Mouse (Mus musculus): ENCODE data around the gene Hsd17b13.
"Not testable (repeated sequence)": the region's sequence is repeated elsewhere in the genome, so short reads cannot be mapped to it uniquely, and the experiment has no call there.

Gene Hsd17b13

DNA sequence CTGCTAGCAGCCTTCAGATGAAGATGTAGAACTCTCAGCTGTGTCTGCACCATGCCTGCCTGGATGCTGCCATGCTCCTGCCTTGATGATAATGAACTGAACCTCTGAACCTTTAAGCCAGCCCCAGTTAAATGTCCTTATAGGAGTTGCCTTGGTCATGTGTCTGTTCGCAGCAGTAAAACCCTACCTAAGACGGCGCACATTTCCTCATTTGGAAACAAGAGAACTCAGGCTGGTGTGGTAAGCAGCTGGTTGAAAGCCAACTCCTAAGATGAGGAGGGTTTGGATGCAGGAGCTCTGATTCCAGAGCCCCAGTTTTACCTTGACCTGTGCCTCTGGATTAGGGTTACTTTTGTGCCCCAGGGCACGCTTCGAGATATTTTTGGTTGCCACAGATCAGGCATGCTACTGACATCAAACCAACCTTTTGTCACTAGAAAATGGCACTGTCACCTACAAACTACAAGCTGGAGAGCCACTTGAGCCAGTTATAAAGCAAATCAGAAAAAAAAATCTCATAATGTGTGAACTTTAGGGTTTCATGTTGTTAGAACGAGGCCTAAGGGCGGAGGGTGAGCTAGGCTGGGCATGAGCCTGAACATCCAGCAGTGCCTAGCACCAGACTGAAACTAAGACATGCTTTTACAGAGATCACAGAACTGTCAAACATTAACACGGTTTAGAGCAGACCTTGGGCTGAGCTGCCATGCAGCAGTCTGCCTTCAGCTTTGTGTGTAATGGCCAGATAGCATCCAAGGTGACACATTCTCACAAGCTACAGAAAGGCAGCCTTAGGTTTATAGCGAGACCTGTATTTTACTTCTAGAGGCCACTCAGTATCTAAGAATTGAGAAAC lies 3.7 kb upstream of the Hsd17b13 start:
- no peak for DNase-seq (ENCODE audit: low spot score in 2 of 2)

DNA sequence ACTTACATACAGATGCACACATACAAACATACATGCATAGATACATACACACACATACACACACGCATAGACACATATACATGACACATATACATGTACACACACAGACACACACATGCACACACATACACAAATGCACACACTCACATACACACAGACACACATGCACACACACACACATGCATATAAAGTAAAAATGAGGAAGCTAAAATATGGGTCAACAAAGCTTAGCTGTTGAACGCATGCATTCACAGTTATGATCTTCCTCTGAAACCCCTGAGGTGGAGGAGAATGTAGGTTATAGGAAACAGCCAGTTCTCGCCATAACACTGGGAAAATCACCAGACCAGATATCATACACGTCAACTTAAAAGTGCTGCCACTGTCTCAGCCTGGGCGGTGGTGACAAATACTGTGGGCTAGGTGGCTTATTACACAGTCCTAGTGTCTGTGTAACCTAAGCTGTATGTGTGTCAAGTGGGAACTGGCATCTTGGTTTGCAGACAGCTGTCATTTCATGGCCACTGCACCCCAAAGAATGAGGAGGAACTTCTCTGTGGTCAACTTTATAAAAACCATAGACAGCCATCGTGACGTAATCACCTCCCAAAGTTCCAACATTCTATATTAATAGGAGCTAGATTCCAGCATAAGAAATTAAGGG lies 829 bp upstream of the Hsd17b13 start:
- no peak for DNase-seq (ENCODE audit: low spot score in 2 of 2)

DNA sequence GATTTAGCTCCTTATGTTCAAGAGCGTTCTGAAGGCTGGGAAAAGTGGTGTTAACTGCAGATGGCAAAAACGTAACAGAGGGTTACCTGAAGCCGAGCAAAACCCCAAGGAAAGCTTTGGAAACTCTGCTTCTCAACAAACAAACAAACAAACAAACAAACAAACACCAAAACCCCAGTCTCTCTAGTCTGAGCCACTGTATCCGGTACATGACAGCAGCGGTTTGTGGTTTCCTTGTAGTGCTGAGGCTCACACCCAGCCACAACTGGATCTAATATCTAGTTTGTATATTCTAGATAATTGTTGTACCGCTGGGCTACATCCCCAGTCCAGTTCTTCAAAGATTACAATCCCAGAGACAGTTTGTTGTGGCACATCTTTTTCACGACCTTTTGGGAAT lies 1.5 kb downstream of the Hsd17b13 start:
- no peak for DNase-seq (ENCODE audit: low spot score in 2 of 2)

DNA sequence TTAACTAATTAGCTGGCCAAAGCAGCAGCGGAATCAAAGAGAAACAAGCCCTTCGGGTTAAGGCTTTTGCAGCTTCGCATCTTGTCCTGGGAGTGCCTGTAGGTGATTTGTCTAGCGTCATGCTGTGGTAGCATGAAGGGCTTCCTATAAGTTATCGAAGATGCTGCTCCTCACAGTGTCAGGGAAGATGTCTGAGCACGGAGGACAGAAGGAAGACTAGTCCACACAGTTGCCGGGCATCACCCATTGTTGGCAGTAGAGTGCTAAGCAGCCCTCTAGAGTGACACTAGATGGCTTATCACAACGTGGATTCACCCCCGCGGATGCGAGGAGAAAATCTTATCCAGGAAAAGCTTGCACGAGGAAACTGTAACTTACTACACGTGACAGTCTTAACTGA lies 4.4 kb downstream of the Hsd17b13 start:
- DNase-seq (ENCODE audit: low spot score in 2 of 2), result no peak

DNA sequence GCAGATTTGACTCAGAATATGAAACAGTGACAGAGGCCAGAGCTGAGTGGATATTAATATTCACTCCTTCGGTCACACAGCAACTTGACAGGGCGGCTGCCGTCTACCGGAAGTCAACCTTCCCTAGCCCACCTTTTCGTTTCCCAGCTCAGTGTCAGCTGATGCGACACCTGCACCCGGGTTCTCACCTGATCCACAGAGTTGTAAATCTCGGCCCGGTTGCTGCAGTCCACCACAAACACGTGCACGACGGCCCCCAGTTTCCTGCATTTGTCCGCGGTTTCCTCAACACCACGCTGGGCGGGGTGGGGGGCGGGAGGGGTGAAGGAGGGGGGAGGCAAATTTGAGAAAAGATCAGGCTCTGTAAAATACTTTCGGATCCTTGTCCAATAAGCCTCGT lies 4.8 kb downstream of the Hsd17b13 start:
- no peak for DNase-seq (ENCODE audit: low spot score in 2 of 2)

DNA sequence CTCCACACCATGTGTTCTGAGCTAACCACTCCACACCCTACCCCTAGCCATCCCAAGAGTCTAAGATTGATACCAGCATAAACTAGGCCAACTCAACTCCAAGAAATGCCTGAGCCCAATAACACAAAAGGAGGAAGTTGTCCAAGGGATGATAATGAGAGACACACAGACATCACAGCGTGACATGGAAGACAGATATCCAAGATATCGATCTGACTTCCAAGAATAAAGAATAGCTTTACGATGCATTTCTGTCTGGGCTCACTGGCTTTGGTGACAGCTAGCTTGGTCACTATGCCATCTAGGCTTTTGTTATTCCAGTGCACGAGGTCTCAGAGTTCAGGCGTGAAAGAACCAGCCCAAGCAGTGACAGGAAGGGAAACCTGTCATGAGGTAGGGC lies 6.2 kb downstream of the Hsd17b13 start:
- DNase-seq (ENCODE audit: low spot score in 2 of 2), result no peak

DNA sequence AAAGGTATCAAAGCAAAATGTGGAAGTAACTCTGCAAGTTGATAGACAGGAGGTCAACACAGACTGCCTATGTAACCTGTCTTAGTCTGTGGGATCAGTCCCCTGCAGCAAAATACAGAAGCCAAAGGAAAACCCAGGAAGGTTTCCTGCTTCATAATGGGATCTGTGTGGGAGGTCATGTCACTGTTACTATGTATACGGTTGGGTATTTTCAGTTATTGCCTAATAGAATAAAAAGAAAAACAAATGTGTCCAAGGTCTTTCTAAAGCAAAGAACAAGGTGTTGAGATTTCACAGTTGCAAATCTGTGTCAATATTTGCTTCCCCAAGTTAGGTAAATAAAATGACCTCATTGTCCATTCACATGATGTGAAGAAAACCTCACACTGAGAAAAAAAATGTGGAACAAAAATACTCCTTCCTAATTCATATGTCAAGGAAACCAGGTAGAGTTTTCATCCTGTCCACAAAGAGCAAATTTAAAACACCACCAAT lies 14.2 kb downstream of the Hsd17b13 start:
- no peak for DNase-seq (ENCODE audit: low spot score in 2 of 2)

DNA sequence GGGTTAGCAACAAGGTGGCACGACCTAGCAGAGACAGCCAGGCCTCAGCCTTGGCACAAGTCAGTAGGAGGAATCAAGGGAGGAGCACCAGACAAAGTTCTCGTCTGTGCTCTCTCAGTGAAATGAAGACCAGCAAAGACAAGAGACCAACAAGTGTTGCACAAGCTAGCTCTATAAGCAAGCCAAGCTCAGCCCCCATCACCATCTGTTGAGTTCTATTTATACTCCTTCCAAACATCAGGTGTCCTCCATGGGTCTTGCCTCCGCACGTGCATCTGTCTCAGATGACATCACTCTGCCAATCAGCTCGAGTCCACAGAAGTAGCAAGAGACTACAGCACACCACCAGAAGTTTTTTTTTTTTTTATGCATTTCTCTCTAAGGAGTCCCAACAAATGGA lies 22.6 kb downstream of the Hsd17b13 start:
- no peak for DNase-seq (ENCODE audit: low spot score in 2 of 2)

DNA sequence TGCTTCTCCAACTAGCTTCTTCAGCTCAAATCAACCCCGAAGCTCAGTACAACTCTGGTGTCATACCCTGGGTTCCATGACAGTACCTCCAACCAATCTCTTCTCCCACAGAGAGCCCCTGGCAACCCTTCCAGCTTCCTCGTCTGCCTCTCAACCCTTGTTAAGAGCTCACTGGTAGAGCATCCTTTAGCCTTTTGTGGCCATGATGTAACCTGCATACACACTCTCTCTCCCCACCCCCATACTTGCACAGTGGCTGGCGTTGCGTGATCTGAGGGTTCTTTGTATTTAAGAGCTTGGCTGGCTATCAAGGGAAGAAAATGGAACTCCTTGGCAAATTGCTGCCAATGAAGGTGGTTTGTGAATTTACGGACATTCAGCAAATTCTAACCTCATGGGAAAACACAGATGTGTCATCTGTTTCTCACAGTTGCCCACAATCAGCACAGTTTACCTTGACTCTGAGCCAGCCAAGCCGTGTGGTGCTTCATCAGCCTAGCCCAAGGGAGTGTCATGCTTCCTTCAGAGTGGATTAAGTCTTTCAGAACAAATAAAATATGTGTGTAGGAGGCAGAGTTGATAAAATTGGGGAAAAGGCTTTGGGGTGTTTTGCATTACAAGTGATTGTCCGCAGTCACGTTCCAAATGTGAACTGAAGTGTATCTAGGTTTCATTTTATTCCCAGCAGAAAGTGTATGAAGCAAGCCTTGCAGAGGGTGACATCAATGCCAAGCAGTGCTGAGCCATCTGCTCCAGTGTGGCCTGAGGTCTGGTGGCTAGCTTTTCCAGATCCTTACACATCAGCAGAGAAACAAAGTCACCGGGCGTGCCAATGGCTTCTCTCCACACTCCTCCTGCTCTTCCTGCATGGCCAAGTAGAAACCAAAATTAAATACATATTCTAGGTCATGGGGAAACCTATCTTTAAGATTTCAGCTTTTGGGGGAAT lies 23.8 kb downstream of the Hsd17b13 start:
- no peak for DNase-seq (ENCODE audit: low spot score in 2 of 2)

DNA sequence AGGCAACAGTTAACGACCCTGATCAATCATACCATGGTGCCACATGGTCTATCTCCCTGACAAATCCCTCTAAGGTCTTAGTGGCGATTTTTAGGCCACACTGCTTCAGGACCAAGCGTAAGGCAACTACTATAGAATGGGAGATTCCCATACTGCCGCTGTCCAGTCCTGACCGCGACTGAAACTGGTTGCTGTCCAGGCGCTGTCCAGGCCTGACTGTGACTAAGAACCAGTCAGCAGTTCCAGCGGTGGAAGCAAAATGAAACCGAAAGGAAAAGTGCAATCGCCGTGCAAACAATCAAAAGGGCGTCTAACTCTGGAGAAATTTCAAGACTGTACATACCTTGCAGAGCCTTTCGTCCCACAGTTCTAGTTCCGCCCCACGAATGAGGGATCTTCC lies 27.1 kb downstream of the Hsd17b13 start:
- DNase-seq (ENCODE audit: low spot score in 2 of 2), result not testable (repeated sequence)

DNA sequence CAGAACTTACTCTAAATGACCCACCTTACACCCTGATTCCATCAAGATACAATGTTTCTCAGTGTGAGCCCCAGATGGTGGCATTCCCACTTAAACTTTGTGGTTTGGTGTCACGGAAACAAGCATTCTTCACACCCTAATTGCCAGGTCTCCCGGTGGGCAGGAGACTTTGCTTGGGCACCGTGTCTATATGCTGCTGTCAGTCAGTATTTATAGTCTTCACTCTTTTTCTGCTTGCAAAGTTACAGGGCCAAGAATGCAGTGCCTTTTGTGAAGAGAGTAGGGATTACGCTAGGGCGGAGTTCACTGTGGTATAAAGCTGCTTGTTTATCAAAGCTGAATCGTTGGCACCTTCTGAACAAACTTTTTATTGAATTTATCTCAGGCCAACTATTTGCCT lies 34.0 kb downstream of the Hsd17b13 start:
- no peak for DNase-seq (ENCODE audit: low spot score in 2 of 2)

DNA sequence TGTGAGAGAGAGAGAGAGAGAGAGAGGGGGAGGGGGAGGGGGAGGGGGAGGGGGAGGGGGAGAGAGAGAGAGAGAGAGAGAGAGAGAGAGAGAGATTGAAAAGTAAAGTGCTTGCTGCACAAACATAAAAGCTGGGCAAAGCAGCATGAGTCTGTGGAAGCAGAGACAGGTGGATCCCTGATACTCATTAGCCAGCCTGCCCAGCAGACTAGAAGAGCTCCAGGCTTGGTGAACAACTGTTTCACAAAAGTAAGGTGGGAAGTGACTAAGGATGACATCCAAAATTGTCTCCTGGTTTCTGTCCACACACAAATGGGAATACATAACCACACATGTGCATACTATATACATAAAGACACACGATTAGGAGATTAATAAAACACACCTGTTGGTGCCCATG lies 37.4 kb downstream of the Hsd17b13 start:
- no peak for DNase-seq (ENCODE audit: low spot score in 2 of 2)

DNA sequence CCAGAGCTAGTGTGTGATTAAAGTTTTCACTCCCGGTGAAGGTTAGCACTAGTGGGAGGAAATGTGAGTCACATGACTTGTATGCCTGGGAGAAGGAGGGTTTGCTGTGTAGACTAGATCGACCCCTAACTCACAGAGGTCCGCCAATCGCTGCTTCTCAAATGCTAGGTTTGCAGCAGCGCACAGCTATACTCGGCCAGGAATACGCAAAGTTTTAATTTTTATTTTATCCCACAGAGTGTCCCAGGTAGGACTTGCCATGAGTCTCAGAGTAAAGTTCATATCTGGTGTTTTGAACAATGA lies 37.9 kb downstream of the Hsd17b13 start:
- DNase-seq (ENCODE audit: low spot score in 2 of 2), result no peak

DNA sequence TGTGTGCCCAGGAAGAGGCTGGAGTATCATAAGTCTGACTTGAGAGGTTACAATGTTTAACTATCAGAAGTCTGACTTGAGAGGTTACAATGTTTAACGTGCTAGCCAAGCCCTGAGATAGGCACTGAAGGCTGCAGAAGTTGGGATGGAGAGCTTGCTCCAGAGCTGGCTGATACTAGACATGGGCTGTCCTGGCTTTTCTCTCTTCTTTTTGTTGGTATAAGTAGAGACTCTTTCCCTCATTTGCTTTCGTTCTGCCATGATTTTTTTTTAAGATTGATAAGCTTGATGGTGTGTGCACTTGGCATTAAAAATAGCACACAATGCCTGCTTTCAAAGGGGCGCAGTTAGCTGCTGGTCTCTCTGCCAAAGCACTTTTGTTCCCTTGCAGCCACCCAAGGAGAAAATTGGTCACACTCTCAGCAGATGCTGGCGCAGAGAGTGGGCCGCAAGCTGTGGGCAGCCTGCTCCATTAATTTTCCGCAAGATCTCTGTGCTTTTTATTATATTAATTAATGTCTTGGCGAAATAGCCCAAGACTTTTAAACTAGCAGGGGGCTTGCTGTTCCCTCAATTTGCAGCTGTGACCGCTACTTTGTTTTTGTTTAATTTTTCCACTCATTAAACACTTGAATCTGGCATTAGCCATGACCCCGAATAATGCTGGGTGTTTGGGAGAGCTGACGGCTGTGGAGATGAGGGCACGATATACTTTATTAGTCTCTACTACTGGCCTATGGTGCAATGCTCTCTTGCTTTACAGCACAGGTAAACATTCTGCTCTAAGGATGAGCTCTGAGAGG lies 38.5 kb downstream of the Hsd17b13 start:
- no peak for DNase-seq (ENCODE audit: low spot score in 2 of 2)

DNA sequence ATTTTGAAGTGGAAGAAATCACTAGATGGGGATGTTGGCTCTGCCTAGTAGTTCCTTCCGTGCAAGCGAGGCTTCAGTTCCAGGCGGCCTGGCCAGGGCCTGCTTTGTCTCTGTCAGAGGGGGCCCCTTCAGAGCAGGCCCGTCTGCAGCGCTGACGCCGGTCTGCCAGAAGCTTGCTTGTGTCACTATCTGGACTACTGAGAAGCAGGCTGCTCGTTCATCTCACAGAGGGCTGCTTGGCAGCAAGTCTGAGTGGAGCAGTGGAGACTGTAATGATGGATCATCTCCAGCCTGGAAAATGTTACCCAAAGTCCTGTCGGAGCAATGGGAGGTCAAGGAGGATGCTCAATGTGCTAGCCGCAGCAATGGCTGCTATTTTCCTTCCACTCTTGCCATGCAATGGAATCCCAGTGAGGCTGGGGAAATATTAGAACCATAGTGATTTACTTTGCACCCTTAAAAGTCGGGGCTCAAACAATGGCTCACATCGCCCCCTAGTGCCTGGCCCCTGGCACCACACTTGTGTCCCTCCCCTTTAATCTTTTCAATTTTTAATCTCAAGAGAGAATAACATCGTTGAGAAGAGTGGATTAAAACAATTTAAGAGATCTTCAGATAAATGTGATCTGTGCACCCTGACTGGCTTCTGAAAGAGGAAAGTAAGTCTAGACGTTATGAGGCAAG lies 40.2 kb downstream of the Hsd17b13 start:
- DNase-seq (ENCODE audit: low spot score in 2 of 2), result no peak

DNA sequence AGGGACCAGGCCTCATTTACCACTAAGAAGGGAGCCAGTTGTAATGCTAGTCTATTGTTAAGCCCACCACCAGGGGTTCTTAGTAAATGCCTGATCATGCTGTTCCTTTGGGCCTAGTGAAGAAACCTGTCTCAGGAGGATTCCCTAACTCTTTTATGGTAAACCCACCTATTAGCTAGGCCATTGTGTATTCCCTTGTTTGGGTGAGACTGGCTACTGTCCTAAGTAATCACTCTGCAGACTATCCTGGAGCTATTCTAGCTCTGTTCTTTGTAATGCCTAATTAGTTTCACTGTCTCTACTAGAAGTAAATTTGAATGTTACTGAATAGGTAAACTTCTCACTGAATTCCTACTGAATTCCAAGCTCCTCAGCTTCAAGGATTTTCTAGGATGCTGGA lies 45.3 kb downstream of the Hsd17b13 start:
- not testable (repeated sequence) for DNase-seq (ENCODE audit: low spot score in 2 of 2)

DNA sequence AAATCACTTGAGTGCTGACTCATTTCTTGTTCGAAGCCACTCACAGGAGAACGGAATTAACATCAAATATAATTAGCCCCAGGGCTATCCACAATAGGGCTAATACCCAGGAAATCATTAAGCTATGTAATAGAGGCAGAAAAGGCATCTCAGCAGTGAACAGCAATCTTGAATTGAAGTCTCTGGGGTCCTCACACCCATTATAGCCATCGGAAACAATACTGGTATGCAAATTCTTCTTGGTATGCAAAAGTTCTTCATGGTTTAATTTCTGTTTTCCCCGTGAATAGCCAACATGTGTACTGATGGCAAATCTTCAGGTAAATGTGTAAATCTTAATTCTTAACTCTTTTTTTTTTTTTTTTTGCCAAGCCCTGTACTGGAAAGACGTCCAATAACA lies 46.7 kb downstream of the Hsd17b13 start:
- no peak for DNase-seq (ENCODE audit: low spot score in 2 of 2)

DNA sequence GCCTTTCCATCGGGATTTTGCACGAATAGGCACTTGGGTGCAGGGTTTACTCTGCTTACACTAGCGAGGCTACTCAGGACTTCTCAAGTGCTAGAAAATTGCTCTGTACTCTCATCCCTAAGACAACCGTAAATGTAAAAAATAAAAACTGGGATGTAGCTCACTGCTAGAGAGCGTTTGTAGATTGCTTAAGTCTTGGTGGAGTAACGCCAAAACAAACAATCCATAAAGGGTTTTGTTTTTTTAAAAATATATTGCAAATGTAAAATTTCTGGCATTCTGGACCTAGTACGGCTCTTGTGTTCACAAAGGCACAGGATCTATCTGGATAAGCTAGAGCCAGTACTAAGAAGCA lies 49.0 kb downstream of the Hsd17b13 start:
- no peak for DNase-seq (ENCODE audit: low spot score in 2 of 2)

DNA sequence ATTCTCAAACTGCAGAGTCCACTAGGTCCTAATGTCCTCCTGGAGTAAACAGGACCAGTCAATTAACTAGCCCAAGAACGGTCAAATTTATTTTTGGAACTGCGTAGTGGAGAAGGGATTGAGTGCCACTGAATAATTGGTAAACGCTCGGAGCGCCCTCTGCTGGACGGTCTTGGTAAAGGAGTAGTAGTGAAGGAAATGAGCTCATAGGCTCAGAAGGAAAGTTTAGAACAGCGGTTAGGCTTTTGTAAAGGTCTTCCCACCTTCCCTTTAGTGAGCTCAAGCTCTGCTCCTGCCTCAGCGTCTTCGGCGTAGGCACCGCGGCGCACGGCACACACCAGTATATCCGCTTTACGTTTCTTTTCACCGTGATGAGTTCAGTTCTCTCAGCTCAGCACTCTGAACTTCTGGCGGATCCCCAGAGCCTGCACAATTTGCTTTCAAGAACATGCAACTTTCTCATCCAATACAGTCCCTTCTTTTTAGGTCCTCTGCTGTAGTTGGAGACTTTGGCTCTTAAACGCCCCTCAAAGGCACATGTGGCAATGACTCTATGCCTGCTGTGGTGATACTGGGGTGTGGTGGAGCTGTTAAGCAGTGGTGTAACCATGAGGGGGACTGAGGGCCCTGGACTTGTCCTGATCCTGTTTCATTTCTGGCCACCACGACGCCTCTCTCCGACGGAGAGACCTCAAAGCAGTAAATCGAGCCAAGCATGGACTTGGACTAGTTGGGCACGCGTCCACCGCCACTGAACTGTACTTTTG lies 49.6 kb downstream of the Hsd17b13 start:
- DNase-seq (ENCODE audit: low spot score in 2 of 2), result peak; percentile 90 to 99

DNA sequence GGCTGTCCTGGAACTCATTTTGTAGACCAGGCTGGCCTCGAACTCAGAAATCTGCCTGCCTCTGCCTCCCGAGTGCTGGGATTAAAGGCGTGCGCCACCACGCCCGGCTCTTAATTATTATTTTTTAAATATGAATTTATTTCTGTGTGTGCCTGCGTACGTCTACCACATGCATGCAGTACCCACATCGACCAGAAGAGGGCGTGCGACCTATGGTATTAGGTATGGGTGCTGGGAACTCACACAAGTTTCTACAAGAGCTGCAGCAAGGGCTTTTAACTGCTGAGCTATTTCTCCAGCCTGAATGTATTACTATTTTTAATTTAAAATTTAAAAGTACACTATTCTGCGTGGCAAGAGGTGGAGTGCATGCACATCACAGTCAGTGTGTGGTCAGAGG lies 50.8 kb downstream of the Hsd17b13 start:
- DNase-seq (ENCODE audit: low spot score in 2 of 2), result no peak

Measured in frontal cortex, postnatal 25 days (tissue).